Mouse (Mus musculus) stomach, postnatal 0 days (tissue): ENCODE measurements around the gene Wdr66.

Source experiments
- CTCF ChIP-seq: IDR thresholded peaks from 2 replicates; pipeline ENCODE4 v1.5.1; 2016; ENCODE audit warnings: antibody characterized with exemption, low read depth, mild to moderate bottlenecking, moderate library complexity
- EP300 ChIP-seq: optimal IDR thresholded peaks from 2 replicates; pipeline ENCODE3; 2016; ENCODE audit warnings: antibody characterized with exemption

DNA sequence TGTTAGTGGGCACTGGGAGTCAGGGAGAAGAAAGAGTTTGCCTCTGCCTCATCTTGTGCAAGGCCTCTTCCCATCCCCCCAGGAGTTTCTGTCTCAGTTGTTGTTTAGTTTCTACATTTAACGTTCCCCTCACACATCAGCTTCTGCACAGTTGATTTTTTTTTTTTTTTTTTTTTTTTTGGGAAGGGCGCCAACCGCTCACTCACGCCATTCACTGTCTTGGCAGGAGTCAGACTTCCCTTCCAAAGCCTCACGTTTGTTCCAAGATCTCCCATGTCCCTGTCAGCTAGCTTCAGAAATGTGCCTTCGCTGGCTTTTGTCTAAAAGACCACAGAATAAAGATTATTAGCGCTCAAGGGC, 25.4 kb downstream of the Wdr66 start:
- TF ChIP-seq CTCF (no peak), EP300 (no peak)
